Mouse (Mus musculus): ENCODE data around the gene Gpatch1.
A peak's percentile ranks its signal among the peaks of the same experiment; 100 is the strongest.

Gene Gpatch1

DNA sequence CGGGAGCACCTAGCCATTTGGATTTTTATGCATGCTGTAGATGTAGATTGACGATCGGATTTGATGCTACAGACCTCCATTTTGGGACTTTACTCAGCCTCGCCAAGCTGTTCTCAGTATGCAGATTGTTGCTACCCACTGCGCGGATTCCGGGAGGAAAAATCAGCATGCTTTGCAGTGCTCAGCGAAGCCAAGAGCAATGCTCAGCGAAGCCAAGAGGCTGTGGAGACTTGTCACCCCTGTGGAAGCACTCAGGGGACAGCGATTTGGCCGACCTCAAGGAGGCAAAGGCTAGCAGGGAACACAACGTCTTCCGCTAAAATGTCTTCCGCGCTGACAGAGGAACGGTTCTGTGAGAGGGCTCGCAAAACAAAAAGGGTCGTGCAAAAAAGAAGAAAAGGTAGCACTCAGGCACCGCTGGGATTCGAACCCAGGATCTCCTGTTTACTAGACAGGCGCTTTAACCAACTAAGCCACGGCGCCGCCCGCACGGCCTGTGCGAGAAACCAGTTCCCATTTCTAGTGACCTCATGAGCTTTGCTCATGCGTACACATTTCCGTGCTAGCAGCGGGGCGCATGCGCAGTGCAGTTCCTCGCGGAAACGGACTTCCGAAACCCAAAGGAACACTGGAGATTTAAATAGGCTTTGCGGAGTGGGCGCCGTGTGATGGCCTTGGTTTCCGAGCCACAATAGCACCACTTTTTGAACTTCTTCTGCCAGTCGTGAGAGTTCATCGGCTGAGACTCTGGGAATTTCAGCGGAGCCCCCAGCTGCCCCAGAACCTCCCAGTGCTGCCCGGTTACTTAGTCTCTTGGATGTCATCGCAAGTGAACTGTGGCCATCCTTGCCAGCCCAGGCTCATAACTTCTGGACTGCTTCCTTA is 83.6 kb downstream of the Gpatch1 start:
- peak; percentile 95 to 98 for DNase-seq

DNA sequence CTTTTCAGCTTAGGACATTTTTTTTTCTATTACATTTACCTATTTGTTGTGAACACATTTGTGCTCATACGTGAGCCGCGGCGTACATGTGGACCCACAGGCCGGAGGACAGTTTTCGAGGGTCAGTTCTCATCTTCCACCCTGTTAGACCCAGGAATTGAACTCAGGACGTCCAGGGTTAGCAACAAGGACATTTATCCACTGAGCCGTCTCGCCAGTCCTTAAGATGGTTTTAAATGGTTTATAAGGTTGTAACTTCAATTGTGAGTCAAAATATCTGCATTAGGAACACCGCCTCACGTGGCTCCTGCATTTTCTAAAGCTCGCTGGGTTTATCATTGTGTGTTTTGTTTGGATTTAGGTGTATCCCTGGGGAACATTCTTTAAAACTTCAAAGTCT is 84.4 kb downstream of the Gpatch1 start:
- peak in 1 of 2 experiments; percentile 40 for DNase-seq

DNA sequence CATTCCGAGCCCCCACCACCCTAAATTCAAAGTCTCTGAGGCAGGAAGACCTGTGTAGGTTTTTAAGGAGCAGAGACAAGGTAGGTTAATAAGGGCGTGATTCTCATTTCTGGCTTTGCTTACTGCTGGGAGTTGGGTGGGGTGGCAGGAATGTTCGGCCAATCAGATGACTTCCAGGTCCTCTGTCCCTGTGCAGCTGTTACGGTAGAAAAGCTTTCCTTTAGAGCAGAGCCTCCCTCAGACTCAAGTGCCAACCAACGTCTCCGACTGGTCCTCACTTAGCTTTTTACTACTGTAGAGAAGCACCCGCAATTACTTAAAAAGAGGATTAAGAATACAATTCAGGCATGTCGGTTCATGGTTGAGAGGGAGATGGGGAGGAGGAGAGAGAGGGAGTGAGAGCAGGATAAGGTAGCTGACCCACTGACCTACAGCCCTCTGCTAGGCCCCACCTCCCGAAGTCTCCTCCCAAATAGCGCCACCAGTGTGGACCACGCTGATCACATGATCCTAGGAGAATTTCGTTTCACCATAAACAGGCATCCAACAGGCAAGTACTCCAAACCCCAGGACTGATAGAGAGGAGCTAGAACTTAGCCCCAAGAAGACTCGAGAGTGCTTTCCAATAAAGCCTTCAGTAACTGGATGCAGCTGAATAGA is 85.3 kb downstream of the Gpatch1 start:
- no peak for DNase-seq

DNA sequence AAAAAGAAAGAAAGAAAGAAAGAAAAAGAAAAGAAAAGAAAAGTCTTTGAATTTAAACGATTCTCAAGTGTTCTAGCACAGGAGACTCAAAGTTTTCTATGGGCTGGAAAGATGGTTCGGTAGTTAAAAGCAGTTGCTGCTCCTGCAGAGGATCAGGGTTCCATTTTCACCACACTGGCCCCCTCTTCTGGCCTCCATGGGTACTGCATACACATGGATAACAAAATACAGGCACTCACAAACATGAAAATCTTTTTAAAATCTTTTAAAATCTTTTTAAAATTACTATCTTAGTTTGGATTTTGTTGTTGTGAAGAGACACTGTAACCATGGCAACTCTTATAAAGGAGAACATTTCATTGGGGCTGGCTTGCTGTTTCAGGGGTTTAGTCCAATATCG is 87.9 kb downstream of the Gpatch1 start:
- no peak for DNase-seq
